Mouse (Mus musculus) CH12.LX (cell line): Measurements from ENCODE around the gene Ttc7. TPM values are rescaled to one million over a fixed set of nuclear protein-coding genes. Genes with fewer than 3 reads are reported as not detected.

Experiments
- DNase-seq: peaks from one replicate; pipeline ENCODE4 v3.0.0-alpha.2; 2013; ENCODE audit errors: extremely low read depth
- H3K27ac ChIP-seq: 2 replicates; pipeline ENCODE4 v1.5.1; 2012; ENCODE audit warnings: low read depth, mild to moderate bottlenecking, control low read depth, moderate library complexity; ENCODE audit not compliant: insufficient read depth
- H3K27me3 ChIP-seq: replicated peaks from 2 replicates; pipeline ENCODE3; 2012; ENCODE audit warnings: inconsistent platforms
- H3K36me3 ChIP-seq, 2 experiments: replicated peaks in 1 of 2; 2 replicates each; pipeline versions ENCODE3 to v1.6.1; 2012; ENCODE audit warnings: inconsistent platforms in 1 of 2, low read length in 1 of 2, mild to moderate bottlenecking in 1 of 2, mixed read lengths in 1 of 2, moderate library complexity in 1 of 2; ENCODE audit not compliant: control insufficient read depth in 1 of 2, insufficient read depth in 1 of 2
- H3K4me1 ChIP-seq, 2 experiments: 2 replicates each; pipeline ENCODE4 v1.6.1; 2012; ENCODE audit warnings: inconsistent platforms in 1 of 2, moderate library complexity in 1 of 2; ENCODE audit not compliant: insufficient read depth in 2 of 2, control insufficient read depth in 1 of 2
- H3K4me2 ChIP-seq: 2 replicates; pipeline ENCODE4 v1.6.1; 2012; ENCODE audit warnings: low read depth, mild to moderate bottlenecking, control low read depth; ENCODE audit not compliant: poor library complexity, insufficient read depth, severe bottlenecking
- H3K4me3 ChIP-seq, 3 experiments: fragments of 150-350 bp in 1 of 3; sonication (generic) in 1 of 3; replicated peaks in 1 of 3; 2 replicates each; pipeline versions ENCODE3 to v1.5.1; 2011 to 2012; ENCODE audit warnings: low read depth in 2 of 3, low read length in 2 of 3, mild to moderate bottlenecking in 2 of 3, moderate library complexity in 2 of 3, control low read depth in 1 of 3, improper control_type of control experiment in 1 of 3, inconsistent platforms in 1 of 3, mixed read lengths in 1 of 3; ENCODE audit not compliant: poor library complexity in 1 of 3
- H3K79me2 ChIP-seq: replicated peaks from 2 replicates; pipeline ENCODE4 v1.6.1; 2012; ENCODE audit warnings: mild to moderate bottlenecking, moderate library complexity; ENCODE audit not compliant: control insufficient read depth, poor library complexity, insufficient read depth, severe bottlenecking; ENCODE audit errors: extremely low read depth
- H3K9ac ChIP-seq: 2 replicates; pipeline ENCODE4 v1.6.1; 2012; ENCODE audit warnings: low read depth, mild to moderate bottlenecking, control low read depth, moderate library complexity; ENCODE audit not compliant: insufficient read depth
- H3K9me3 ChIP-seq: replicated peaks from 2 replicates; pipeline ENCODE3; 2012; ENCODE audit warnings: low read length, inconsistent platforms, mixed read lengths
- BHLHE40 ChIP-seq: IDR thresholded peaks from 2 replicates; pipeline ENCODE4 v1.6.1; 2011; ENCODE audit warnings: mild to moderate bottlenecking, low read depth, low read length, improper control_type of control experiment
- CHD1 ChIP-seq: IDR thresholded peaks from 2 replicates; pipeline ENCODE4 v1.6.1; 2012; ENCODE audit warnings: low read depth, low read length, improper control_type of control experiment, inconsistent platforms
- CHD2 ChIP-seq: IDR thresholded peaks from 2 replicates; pipeline ENCODE4 v1.6.1; 2011; ENCODE audit warnings: low read length, improper control_type of control experiment
- ELF1 ChIP-seq: IDR thresholded peaks from 2 replicates; pipeline ENCODE4 v1.6.1; 2014; ENCODE audit warnings: low read depth, mild to moderate bottlenecking, inconsistent platforms, low read length, improper control_type of control experiment
- ETS1 ChIP-seq: conservative IDR thresholded peaks from 2 replicates; pipeline ENCODE4 v1.6.1; 2012; ENCODE audit warnings: low read depth, mild to moderate bottlenecking, inconsistent platforms, low read length, improper control_type of control experiment, moderate library complexity
- GABPA ChIP-seq: IDR thresholded peaks from 2 replicates; pipeline ENCODE4 v1.6.1; 2012; ENCODE audit warnings: low read depth, low read length, improper control_type of control experiment, inconsistent platforms; ENCODE audit not compliant: insufficient replicate concordance
- HCFC1 ChIP-seq: IDR thresholded peaks from 2 replicates; pipeline ENCODE4 v1.6.1; 2012; ENCODE audit warnings: low read depth, mild to moderate bottlenecking, inconsistent platforms, low read length, improper control_type of control experiment
- JUN ChIP-seq: IDR thresholded peaks from 2 replicates; pipeline ENCODE4 v1.6.1; 2011; ENCODE audit warnings: low read depth, mild to moderate bottlenecking, low read length, improper control_type of control experiment, moderate library complexity; ENCODE audit not compliant: insufficient read depth
- JUND ChIP-seq: conservative IDR thresholded peaks from 2 replicates; pipeline ENCODE4 v1.6.1; 2011; ENCODE audit warnings: low read depth, low read length, improper control_type of control experiment
- MEF2A ChIP-seq: IDR thresholded peaks from 2 replicates; pipeline ENCODE4 v1.6.1; 2014; ENCODE audit warnings: low read depth, mild to moderate bottlenecking, inconsistent platforms, low read length, improper control_type of control experiment, borderline replicate concordance
- MXI1 ChIP-seq: IDR thresholded peaks from 2 replicates; pipeline ENCODE4 v1.6.1; 2011; ENCODE audit warnings: mild to moderate bottlenecking, low read depth, low read length, improper control_type of control experiment
- MYC ChIP-seq: IDR thresholded peaks from 2 replicates; pipeline ENCODE4 v1.6.1; 2011; ENCODE audit warnings: low read depth, mild to moderate bottlenecking, improper control_type of control experiment, low read length
- NRF1 ChIP-seq: IDR thresholded peaks from 2 replicates; pipeline ENCODE4 v1.6.1; 2014; ENCODE audit warnings: low read depth, mild to moderate bottlenecking, inconsistent platforms, low read length, improper control_type of control experiment, moderate library complexity
- SIN3A ChIP-seq: IDR thresholded peaks from 2 replicates; pipeline ENCODE4 v1.6.1; 2012; ENCODE audit warnings: low read length, improper control_type of control experiment, inconsistent platforms
- SMC3 ChIP-seq: IDR thresholded peaks from 2 replicates; pipeline ENCODE4 v1.6.1; 2011; ENCODE audit warnings: low read depth, low read length, improper control_type of control experiment
- USF1 ChIP-seq: IDR thresholded peaks from 2 replicates; pipeline ENCODE4 v1.6.1; 2014; ENCODE audit warnings: low read depth, mild to moderate bottlenecking, inconsistent platforms, low read length, improper control_type of control experiment
- ZC3H11A ChIP-seq: IDR thresholded peaks from 2 replicates; pipeline ENCODE4 v1.6.1; 2012; ENCODE audit warnings: low read depth, mild to moderate bottlenecking, inconsistent platforms, low read length, improper control_type of control experiment
- ZMIZ1 ChIP-seq: IDR thresholded peaks from 2 replicates; pipeline ENCODE4 v1.6.1; 2012; ENCODE audit warnings: low read depth, mild to moderate bottlenecking, inconsistent platforms, low read length, improper control_type of control experiment
- ZNF384 ChIP-seq: IDR thresholded peaks from 2 replicates; pipeline ENCODE4 v1.6.1; 2012; ENCODE audit warnings: low read depth, low read length, improper control_type of control experiment, inconsistent platforms
- dilution Hi-C: fragments of 300-500 bp; cut with MboI; formaldehyde crosslinking; loops from 2 replicates; pipeline ENCODE4 v1.14.3; 2020; ENCODE audit warnings: low sequenced_read_pairs; ENCODE audit not compliant: extremely low pct_unique_long_range_greater_than_20kb, extremely low pct_ligation_motif_present
- in situ Hi-C: fragments of 300-500 bp; cut with MboI; formaldehyde crosslinking; loops from 3 replicates; pipeline ENCODE4 v1.14.3; 2019; ENCODE audit warnings: low sequenced_read_pairs, low pct_ligation_motif_present, low pct_unique_long_range_greater_than_20kb, mixed read lengths
- polyA plus RNA-seq: library from polyadenylated mRNA; unstranded; fragments of >175 nt; gene quantifications from 2 replicates; pipeline ENCODE4 v1.2.1, GENCODE M21; 2012; ENCODE audit warnings: low read depth; ENCODE audit not compliant: insufficient read length
- total RNA-seq, 2 experiments: library from RNA; depleted of rRNA; stranded (reverse); fragments of 300-350 nt in 1 of 2; fragments of >200 nt in 1 of 2; gene quantifications; 2 replicates each; pipeline ENCODE4 v1.2.3; 2012 to 2014

The Ttc7 gene
- total and polyA plus RNA-seq, 3 experiments: 6.2 to 16.4 (median 12.8) TPM

DNA sequence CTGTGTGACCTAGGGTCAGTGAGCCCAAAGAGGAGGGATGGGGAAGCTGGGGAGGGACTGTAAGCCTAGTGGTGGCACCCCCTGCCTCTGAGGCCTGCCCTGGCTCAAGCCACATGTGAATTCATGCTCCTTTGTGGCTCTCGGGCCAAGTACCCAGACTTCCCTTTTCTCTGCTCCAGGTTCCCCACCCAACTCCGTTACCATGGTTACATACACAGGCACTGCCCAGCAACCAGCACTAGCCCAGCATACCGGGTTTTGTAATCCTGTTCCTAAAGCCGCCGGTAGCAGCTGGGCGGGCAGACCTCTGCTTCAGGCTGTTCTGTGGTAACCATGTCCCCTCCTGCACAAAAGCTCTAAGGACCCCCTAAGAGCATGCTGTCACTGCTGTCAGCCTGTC, 44.3 kb downstream of the Ttc7 start:
- no peak overlapping the region for H3K4me3 ChIP-seq
- no peak for TF ChIP-seq JUND
- no peak for TF ChIP-seq CHD2
- H3K27me3 ChIP-seq: no peaks in the 10 kb centered on the region
- dilution Hi-C loops (no loop called here), in situ Hi-C loops (no loop called here)
- H3K27ac ChIP-seq: no peak overlapping the region
- peaks cover 3 to 62% of the 10 kb centered on the region in 2 experiments for H3K36me3 ChIP-seq
- H3K9me3 ChIP-seq: peaks cover 3% of the 10 kb centered on the region
- DNase-seq: peak; percentile 42
- H3K9ac ChIP-seq: no peak overlapping the region
- peaks cover 0 to 14% of the 10 kb centered on the region in 2 experiments; a peak in 2 of 4 replicates for H3K4me1 ChIP-seq
- no peak overlapping the region for H3K4me2 ChIP-seq
- H3K79me2 ChIP-seq: no peaks in the 10 kb centered on the region

DNA sequence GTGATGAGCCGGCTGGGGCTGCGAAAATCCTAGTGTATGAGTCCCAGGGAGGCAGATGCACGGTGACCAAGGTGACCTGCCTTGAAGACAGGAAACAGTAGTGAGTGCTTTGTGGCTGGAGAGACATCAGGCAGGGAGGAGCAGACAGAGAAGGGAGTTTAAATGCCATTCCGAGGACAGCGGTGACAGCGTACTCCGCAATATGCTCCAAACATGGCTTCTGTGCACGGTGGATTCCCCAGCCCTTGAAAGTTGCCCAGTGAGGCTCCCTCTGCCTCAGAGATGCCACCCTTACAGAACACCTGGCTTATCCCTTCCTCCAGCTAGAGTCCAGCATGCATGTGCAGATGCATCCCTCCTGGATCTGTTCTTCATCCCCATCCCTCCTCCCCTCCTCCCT, 45.0 kb downstream of the Ttc7 start:
- no peak overlapping the region for H3K9ac ChIP-seq
- no peaks in the 10 kb centered on the region for H3K79me2 ChIP-seq
- no peak overlapping the region for H3K27ac ChIP-seq
- TF ChIP-seq ZC3H11A (no peak), NRF1 (no peak), ZNF384 (no peak), MXI1 (no peak), USF1 (no peak), ZMIZ1 (no peak), GABPA (no peak), BHLHE40 (no peak), JUND (no peak), ELF1 (no peak), MEF2A (no peak)
- H3K4me2 ChIP-seq: no peak overlapping the region
- peaks cover 3 to 58% of the 10 kb centered on the region in 2 experiments for H3K36me3 ChIP-seq
- no peaks in the 10 kb centered on the region for H3K27me3 ChIP-seq
- dilution Hi-C loops (no loop called here), in situ Hi-C loops (no loop called here)
- H3K4me1 ChIP-seq: peaks cover 0 to 14% of the 10 kb centered on the region in 2 experiments; a peak in 2 of 4 replicates
- no peak overlapping the region for H3K4me3 ChIP-seq
- no peak for DNase-seq
- no peaks in the 10 kb centered on the region for H3K9me3 ChIP-seq

DNA sequence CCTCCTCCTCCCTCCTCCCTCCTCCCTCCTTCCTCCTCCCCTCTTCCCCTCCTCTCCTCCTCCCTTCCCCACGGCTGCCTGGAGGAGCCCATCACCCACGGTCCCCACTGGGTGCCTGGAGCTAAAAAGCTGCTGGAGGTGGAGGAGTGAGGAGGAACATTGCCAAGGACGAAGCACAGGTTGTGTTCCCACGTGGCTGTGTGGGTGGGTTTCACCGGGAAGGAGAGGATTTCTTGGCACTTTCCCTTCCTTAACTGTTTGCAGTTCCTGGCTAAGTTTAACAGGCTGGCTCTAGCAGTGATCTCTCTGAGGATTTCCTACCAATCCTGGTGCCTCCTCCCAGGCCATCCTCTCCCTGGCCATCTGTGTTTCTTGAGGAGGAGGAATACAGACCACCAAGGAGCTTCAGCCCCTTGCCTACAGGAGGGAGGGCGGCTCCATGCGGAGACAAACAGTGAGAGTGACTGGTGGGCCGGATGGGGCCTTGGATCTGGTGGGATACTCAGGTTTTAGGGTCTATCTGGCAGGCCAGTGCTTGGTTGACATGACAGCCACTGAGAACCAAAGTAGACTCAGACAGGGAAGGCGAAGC, 45.6 kb downstream of the Ttc7 start:
- DNase-seq: no peak
- no peak overlapping the region for H3K9ac ChIP-seq
- peaks cover 0 to 14% of the 10 kb centered on the region in 2 experiments; a peak in 2 of 4 replicates for H3K4me1 ChIP-seq
- in situ Hi-C loops (no loop called here), dilution Hi-C loops (no loop called here)
- peaks cover 0 to 58% of the 10 kb centered on the region in 2 experiments for H3K36me3 ChIP-seq
- no peaks in the 10 kb centered on the region for H3K9me3 ChIP-seq
- H3K27me3 ChIP-seq: no peaks in the 10 kb centered on the region
- no peaks in the 10 kb centered on the region for H3K79me2 ChIP-seq
- H3K4me3 ChIP-seq: no peak overlapping the region
- H3K27ac ChIP-seq: no peak overlapping the region
- H3K4me2 ChIP-seq: no peak overlapping the region
- TF ChIP-seq JUN (no peak), SMC3 (no peak), ZNF384 (no peak), GABPA (no peak), BHLHE40 (no peak), MYC (no peak), ETS1 (no peak), CHD1 (no peak), ZMIZ1 (no peak), SIN3A (no peak), HCFC1 (no peak), ZC3H11A (no peak), CHD2 (no peak), NRF1 (no peak)
